Mouse (Mus musculus): ENCODE data around the gene Cbfa2t2.

Cbfa2t2 gene

DNA sequence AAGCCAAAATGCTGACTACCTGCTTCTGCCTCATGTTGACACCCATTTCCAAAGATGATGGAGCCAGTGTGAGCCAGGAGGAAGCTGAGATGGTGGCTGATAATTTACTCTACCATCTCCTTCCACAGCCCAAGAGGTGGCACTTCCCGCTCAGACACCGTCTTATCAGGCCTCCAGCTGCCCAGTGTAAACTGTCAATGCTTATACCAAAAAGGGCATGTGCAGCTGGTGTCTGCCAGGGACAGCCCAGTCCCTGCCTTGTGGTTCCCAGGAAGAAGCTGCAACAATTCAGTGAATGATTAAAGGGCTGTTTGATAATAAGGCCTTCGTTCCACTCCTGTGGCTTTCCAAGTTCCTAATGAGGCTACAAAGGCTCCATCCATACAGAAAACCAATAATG is 102.4 kb downstream of the Cbfa2t2 start:
- no peak for DNase-seq (ENCODE audit: low spot score in 2 of 2)

DNA sequence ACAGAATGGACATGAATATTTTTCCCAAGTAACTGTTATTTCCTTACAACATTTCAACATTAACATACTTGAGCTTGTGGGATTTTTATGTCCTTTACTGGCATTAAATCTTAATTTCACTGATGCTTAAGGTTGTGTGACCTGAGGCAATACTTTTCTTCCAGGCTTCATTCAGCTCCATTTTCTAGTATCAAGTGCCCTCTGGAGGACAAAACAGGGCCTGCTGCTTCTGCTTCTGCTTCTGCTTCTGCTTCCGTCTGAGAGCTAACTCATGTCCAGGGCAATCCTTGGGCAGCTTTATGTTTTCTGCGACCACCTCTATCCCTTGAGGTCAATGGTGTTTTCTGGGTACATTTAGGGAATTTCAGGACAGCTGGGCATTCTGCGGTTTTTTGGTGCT is 103.4 kb downstream of the Cbfa2t2 start:
- peak in 1 of 2 experiments; percentile 34 for DNase-seq (ENCODE audit: low spot score in 2 of 2)

DNA sequence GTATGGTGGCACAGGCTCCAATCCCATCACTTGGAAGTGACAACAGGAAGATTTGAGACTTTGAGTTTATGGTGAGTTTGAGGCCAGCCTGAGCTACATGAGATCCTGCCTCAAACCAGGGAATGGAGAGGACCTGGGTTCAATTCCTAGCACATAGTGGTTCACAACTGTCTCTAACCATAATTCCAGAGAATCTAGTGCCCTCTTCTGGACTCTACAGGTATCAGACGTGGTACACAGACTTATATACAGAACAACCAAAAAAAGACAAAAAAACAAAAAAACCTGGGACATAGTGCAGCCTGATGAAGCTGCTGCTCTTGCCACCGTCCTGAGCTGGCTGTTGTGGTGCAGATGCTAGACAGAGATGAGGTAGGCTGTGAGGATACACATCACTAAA is 105.3 kb downstream of the Cbfa2t2 start:
- DNase-seq (ENCODE audit: low spot score in 2 of 2), result no peak

DNA sequence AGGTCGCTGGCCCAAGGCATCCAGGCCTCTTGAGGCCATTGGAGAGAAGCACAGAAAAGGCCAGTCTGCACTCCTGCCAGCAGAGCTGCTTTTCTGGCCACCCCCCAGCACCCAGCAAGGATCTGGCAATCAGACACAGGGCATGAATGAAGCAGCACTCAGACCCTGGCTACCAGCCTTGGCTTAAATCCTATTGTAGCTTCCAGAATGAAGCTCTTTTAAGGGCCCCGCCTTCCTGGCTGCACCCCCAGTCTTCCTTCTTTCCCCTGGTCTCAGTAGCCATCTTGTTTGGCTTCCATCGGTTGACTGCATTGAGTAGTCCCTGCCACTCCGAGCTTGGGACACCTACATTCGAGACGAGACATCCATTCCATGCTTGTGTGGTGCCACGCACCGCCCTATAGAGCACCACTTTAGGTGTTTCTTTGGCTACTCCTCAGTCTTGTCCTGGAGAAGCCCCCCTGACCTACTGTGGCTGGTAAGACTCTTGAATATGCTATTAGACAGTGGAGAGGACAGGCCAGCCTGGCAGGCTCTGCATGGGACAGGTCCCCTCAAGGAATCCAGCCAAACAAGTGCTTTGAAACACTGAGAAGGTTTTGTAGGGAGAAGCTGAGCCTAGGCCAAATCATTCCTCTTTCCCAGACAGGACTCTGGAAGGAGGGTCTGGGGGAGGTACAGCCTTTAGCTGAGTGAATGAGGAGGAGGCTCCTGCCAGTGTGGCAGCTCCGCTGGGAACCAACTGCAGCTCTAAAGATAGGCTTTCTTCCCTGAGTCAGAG is 107.5 kb downstream of the Cbfa2t2 start:
- no peak for DNase-seq (ENCODE audit: low spot score in 2 of 2)

DNA sequence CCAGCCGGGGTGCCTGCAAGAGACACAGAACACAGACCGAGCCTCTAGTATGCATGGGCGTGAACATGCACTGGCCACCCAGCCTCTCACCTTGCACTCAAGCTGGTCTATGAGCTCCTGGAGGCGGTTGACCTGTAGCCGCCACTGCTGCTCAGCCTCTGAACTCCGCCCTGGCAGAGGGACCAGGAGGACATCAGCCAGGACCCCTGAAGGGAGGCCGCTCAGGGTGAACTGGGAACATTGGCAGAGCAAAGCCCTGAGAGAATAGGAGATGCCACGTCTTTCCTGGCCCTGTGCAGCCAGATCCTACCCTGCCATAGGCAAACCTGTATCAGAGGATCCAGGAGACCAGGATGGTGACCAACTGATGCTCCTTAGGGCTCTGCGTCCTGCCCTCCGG is 110.4 kb downstream of the Cbfa2t2 start, which contains the start of gene 1700003F12Rik:
1700003F12Rik (plus strand) TSS at position 375 of the 400 bp plus-strand sequence.
- DNase-seq (ENCODE audit: low spot score in 2 of 2), result no peak

DNA sequence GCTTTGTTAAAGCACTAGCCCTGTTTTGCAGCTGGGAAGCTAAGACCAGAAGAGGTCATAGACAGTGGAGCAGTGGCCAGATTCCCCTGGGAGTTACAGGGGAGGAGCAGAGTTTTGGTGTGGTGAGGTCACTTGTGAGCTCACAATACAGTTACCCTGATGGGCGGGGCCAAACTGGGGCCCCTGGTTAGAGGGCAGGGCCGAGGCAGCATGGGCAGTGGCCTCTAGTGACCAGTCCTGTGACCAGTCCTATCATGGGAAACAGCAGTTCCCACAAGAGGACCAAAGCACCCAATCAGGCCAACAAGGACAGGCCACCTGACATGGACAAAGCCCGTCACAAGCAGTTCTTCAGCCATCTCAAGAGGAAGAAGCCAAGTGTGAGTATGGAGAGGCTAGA is 112.4 kb downstream of the Cbfa2t2 start:
- no peak for DNase-seq (ENCODE audit: low spot score in 2 of 2)

DNA sequence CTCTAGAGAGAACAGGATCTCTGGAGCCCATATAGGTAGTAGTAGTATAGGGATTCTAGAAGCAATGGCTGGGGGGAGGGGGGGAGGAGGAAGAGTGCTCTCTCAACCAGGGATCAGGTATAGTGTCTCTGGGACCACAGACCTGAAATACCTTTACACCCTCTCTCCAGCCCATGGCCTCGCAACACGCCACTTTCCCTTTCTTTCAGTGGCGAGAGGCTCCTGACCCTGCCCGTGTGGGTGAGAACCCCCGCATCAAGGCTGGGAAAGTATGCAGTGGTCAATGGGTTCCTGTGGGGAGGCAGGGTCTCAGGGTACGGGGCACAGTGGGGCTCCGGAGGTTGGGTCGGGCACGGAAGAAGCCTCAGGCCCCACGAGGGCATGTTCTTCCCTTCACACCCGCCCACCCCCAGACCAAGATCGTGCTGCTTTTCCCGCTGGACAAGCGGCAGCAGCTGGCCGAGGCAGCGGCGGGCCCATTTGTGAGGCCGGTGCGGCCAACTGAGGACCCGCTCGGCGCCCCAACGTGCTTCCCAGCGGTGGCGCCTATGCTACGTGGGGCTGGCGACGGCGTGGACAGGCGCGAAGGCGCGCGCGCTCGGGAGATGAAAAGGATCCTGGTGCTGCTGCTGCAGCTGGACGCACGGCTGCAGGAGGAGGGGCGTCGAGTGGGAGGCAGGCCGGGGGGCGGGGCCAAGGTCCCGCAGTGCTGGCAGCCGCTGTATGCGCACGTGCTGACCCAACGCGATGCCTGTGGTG is 113.0 kb downstream of the Cbfa2t2 start:
- DNase-seq (ENCODE audit: low spot score in 2 of 2), result peak; percentile 59 to 66

DNA sequence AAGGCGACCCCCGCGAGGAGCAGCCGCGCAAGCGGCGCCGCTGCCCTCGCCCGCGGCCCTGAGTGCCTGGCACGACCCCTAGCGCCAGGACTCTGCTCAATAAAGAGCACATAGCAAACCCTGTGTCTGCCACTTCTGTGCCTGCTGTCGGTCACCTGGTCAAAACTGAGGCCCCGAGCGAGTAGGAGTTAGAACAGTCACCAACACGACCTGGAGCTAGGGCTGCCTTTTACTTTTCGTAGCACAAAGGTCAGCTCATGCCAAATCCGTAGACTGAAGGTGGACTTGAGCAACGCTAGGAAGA is 113.6 kb downstream of the Cbfa2t2 start:
- no peak for DNase-seq (ENCODE audit: low spot score in 2 of 2)

DNA sequence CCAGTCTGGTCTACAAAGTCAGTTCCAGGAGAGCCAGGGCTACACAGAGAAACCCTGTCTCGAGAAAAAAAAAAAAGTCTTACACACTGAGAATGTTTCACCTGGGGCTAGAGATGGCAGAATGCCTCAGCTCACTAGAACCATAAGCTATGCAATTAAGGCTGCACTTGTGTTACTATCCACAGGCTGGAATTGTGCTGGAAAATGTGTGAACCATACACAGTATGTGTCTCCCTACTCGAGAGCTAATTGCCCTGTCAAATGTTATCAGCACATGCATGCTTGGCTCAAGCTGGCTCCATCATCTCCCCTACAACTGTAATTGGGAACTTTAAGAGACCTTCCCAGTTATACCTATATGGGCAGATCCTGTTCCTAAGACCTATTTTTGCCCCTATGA is 114.7 kb downstream of the Cbfa2t2 start:
- no peak for DNase-seq (ENCODE audit: low spot score in 2 of 2)

DNA sequence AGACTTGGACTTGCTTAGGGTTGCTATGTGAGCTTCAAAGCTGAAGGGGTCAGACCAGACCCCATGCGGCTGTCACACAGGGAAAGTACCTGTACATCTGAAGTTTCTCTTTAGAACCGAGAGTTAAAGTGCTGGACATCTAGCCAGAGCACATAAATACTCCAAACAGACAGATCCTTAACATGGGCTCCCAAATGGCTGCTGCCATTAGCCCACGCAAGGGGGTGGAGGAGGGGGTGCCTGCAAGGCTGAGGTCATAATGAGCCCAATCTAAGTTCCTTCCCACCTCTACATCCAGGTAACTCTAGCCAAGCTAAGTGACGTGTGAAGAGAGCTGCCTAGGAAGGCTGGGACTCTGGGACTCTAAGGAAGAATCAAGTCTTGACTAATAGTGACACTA is 115.2 kb downstream of the Cbfa2t2 start, which contains the start of gene Actl10:
Actl10 (plus strand) TSS at position 301 of the 400 bp plus-strand sequence.
- DNase-seq (ENCODE audit: low spot score in 2 of 2), result no peak

DNA sequence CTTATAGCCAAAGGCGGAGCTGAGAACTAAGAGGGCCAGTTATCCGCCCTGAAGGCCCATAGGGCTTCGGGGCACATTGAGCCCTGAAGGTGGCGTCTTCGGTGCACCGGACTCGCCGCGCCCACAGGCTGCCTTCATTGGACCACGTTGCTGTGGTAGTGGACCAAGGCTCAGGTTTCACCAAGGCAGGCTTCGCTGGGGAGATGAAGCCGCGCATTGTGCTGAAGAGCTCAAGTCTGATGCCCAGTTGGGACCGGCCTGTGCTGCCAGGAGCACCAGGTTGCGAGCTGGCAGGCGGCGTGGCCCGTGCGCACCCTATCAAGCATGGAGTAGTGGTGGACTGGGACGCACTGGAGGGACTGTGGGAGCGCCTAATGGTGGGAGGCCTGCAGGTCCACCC is 115.6 kb downstream of the Cbfa2t2 start:
- DNase-seq (ENCODE audit: low spot score in 2 of 2), result no peak

DNA sequence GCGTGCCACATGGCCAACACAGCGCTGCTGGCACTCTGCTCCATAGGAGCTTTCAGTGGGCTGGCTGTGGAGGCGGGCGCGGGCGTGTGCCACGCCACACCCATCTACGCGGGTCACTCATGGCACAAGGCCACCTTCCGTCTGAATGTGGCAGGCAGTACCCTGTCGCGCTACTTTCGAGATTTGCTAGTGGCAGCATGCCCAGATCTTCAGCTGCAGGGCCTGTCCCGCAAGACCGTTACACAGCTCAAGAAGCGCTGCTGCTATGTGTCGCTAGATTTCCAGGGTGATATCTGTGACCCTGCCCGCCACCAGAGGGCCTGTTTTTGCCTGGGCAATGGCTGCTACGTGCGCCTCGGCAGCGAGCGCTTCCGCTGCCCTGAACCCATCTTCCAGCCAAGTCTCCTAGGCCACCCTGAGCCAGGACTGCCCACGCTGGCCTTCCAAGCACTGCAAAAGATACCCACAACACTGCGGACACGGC is 116.2 kb downstream of the Cbfa2t2 start:
- peak; percentile 55 to 76 for DNase-seq (ENCODE audit: low spot score in 2 of 2)

DNA sequence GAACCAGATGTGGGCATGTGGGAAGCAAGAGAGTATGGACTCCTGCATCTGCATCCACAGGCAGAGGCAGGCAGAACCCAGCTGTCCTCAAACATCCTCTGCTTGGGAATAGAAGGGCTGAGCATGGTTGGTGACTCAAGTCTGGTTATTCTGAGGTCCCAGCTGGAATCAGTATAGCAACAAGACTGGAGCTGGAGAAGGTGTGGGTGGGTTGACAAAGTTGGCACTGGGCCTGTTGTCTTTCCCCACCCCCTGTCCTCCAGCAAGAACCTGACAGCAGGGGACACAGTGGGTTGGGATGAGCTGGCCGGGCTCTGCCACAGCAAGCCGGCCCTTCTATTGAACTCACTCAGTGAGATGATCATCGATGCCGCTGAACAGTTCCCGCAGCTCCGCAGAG is 119.0 kb downstream of the Cbfa2t2 start:
- DNase-seq (ENCODE audit: low spot score in 2 of 2), result no peak

DNA sequence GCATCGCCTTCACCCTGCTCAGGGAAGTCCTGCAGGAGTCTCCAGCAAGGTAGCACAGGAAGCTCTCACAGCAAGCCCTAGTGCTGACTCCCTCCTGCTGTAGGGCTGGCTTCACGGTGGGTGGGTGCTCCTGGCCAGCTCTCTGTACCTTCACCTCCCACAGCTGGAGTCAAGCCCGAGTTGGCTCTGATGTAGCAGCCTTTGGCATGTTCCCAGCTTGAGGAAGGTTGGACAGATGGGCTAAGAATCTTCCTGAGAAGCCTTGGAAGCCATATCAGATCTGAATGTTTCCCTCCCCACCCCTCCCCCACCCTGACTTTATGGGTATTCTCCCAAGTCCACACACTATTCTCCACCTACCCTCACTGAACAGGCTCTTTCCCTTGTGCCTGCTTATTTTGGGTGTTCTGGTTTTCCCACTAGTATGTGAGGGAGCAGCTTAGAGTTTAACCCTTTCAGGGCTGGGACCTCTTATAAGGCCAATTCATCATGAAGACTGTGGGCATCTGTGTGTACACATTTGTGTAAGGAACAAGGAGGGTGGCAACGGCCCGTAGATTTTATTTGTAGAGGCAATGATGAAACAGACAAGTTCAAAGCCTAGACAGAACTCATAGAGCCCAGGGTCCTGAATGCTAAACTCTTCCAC is 121.0 kb downstream of the Cbfa2t2 start:
- DNase-seq (ENCODE audit: low spot score in 2 of 2), result no peak

DNA sequence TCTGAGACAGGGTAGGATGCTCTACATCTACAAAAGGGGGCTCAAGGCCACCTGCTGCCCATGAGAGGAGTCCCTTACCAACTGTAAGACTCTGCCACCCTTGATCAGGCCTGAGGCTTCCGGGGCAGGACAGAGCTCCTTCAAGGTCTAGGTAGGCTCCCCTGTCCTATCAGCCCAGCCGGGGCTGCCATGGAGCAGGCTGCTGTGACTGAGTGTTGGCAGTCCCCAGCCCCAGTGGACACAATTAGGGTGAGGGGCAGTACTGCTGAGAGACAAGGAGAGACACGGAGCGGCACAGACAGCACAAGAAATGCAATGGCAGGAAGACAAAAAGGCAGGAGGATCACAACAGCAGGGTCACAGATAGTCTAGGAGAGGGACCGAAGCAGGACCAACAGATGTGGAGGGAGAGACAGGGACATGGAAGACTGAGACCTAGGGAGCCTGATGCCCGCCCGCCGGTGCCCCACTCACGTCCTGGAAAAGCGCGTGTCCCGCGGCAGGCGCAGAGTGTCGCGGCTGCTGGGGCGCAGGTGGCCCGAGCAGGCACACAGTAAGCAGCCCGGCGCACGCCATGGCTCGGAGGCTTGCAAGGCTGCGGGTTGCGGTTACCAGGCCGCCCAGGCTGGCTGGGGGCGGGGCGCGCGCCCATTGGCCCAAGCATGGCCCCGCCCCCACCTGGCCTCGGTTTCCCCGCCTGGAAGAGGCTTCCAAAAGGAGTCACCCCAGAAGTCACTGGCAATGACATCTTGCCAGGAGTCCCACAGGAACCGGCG is 122.2 kb downstream of the Cbfa2t2 start, which contains the start of gene Necab3:
Necab3 (minus strand) TSS at position 627 of the 776 bp plus-strand sequence.
- peak; percentile 64 for DNase-seq (ENCODE audit: low spot score in 2 of 2)

DNA sequence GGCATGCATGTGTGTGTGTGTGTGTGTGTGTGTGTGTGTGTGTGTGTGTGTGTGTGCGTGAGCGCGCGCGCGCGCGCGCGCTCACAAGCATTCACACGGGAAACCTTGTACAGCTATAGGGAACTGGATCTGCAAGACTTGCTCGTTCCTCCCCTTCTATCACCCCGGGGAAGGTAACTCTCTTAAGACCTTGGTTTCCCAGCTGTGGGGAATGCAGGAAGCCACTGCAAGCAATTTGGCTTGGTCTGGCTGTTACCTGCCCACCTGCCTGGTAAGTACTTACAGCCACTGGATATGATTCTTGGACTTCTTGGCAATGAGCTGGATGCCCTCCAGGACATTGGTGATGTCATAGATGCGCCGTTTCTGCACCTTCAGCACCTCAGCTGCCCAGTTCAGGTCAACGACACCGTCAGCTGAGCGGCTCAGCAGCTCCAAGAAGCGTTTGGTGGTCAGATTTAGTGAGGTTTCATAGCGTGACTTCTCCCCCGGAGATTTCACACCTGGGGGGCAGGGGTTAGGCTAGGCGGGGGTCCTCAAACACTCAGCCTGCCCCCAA is 127.4 kb downstream of the Cbfa2t2 start:
- no peak for DNase-seq (ENCODE audit: low spot score in 2 of 2)

DNA sequence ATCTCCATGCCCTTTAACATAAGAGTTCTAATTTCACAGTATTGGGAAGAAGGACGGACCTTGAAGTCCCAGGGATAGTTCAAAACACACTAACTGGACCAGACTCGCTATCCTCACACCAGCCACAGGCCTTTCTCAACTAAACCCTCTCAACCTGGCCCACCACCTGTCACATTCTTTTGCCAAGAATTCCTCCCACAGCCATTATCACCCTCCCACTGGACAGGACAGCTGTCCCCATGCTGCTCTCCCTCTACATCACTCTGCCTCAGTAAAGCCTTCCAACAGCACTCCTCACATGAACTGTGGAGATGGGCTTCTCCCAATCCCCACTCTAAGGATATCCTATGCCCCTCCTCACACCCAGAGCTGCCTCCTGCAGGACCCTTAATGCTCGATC is 129.3 kb downstream of the Cbfa2t2 start:
- DNase-seq (ENCODE audit: low spot score in 2 of 2), result no peak

DNA sequence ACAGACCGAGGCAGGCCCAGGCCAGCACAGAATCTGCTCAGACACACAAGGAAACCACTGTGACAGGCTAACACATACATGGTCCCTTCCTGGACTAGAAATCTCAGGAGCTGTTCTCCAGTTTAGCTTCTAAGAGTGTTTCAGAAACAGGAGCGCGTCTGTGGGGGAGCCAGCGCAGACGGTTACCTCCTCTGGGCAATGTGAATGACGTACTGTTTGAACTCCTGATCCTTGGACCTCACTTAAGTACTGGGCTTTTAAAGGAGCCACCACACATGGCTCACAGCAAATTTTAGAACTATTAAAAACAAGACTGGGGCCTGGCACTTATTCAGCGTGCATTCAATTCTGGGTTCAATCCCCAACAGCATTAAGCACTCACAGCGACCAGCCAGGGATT is 130.4 kb downstream of the Cbfa2t2 start:
- DNase-seq (ENCODE audit: low spot score in 2 of 2), result no peak

DNA sequence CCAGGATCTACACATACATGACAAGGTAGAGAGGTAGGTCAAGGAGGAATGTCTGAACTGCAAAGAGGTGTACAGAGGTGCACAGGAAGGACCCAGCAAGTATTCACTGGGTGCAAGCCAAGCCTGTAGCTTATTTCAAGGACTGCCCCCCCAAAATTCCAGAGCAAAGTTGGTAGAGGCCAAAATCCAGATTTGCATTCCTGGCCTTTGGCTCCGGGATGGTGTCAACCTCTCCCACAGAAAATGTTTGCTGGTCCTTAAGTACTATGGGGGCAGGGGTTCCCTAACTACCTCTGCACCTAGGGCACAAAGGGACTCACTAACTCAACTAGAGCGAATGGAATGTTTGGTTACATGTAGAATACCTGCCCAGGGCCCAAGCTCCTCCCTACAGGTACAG is 131.5 kb downstream of the Cbfa2t2 start:
- no peak for DNase-seq (ENCODE audit: low spot score in 2 of 2)

DNA sequence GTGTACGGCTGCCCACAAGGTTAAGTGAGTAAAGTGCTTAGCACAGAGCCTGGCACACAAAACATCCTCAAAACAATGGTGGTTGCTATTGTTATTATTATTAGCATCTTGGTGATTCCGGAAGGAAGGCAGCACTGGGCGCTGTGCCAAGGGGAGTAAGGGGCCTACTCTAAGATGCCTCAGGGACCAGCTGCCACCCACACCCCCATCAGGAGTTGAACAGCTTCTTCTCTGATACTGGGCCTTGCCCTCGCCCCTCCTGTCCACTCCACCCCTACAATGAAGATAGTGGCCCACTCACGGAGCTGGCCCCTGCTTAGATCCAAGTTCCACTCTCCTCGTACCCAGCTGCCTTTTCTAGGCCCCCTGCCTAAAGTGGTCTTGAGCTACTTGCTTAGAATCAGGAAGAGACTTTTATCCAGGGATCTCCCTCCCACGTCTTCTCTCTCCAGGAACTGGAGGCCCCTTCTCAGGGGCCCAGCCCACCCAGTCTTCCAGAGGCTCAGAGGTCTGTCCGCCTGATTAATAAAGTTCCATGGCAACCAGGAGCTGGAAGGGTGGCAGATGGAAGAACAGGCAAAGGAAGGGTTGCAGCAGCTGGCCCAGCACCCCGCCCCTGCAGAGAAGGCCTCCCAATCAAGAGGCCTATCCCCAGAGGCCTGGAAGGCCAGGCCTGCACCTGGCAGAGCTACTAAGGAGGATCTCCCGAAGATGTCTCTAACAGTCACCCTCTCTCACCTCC is 132.2 kb downstream of the Cbfa2t2 start:
- DNase-seq (ENCODE audit: low spot score in 2 of 2), result no peak
